Comparison of ENCODE assay signal across 12 mouse cellular contexts in the genomic region with DNA sequence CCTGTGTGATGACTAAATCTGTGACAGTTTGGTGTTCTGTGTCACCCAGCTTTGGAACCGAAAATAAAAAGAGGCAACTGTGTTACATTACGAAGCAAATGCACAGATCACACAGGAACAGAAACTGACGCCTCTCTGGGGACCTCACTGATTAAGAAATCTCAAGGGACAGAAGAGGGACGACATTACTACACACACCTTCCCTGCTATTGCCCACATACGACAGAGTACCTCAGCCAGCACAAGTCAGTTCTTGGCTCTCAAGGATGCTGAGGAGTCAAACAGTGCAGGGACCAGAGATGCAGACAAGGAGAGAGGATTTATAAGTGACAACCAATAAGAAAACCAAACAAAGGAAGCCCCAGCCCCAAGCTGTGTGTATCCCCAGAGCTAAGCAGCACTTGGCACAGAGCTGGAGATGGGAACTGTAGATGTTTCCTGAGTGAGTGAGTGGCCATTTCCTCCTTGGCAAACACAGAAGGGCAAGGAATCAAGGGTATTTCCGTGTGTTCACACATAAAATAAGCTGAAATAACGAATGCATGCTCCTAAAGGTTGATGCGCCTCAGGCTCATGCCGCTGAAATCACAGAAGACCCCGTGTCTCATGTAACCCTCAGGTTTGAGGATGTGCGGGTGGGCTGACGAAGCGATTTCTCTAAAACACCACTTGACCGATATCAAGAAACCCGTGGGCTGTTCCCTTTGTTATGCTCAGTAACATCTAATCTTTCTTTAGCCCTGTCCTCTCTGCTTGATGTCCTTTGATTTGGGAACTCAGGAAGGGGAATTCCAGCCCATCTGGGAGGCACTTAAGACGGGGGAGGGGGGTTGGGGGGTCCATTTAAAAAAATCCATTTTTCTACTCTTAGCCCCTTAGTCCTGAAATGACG. TPM values are rescaled to one million over a fixed set of nuclear protein-coding genes. Genes with fewer than 3 reads are reported as not detected.
A peak's percentile ranks its signal among the peaks of the same experiment; 100 is the strongest.
DNase-seq lines count a peak whose midpoint lies in the region; ATAC-seq and TF ChIP-seq lines count a peak whose summit lies in the region.
"Had no signal": no experiment of that assay in that cellular context is flagged by ENCODE, and none has a peak within 500 bp of the region (broad histone marks: within the 10 kb centered on the region; RNA-seq: fewer than 3 reads in every experiment).

No protein-coding gene starts in this region.

- 43% methylated on average over 17 of the region's 17 CpGs for WGBS in liver, postnatal 0 days (ENCODE audit: insufficient replicate concordance)
- 44% methylated on average over 17 of the region's 17 CpGs for WGBS in lung, postnatal 0 days

- H3K4me2 ChIP-seq in liver, postnatal 0 days (ENCODE audit: low read depth, low read length) = peak overlapping the region; percentile 39
- no peak overlapping the region for H3K4me2 ChIP-seq in lung, postnatal 0 days (replicated peaks; ENCODE audit: low read depth, low read length)
- H3K4me2 ChIP-seq: liver, embryonic 15.5 days had no signal

- H3K4me1 ChIP-seq in liver, postnatal 0 days (ENCODE audit: insufficient read depth) = peaks cover 9% of the 10 kb centered on the region
- H3K4me1 ChIP-seq in lung, postnatal 0 days (ENCODE audit: insufficient read depth, low read depth, low read length) = no peaks in the 10 kb centered on the region; the same call in 1 of the 2 replicates

- H3K27me3 ChIP-seq in liver, postnatal 0 days (ENCODE audit: insufficient read depth, low read length) = no peaks in the 10 kb centered on the region
- H3K27me3 ChIP-seq in lung, postnatal 0 days (replicated peaks; ENCODE audit: insufficient read depth, low read length) = no peaks in the 10 kb centered on the region
- H3K27me3 ChIP-seq: liver, embryonic 15.5 days had no signal

- TF ChIP-seq CTCF in liver, postnatal 0 days (IDR thresholded peaks at IDR 0.05; ENCODE audit: low read depth) = no peak
- TF ChIP-seq CTCF in lung, postnatal 0 days (IDR thresholded peaks at IDR 0.05) = no peak

- intact Hi-C loops in left cerebral cortex, postnatal 10 days (cut with DNase I) = loop anchor here (10.0 kb wide), 1 partner anchor 440 kb away; no protein-coding TSS in a partner anchor

- 0 out of 2 replicates have a peak, but pooled peaks cover 3% of the 10 kb centered on the region for H3K9me3 ChIP-seq in liver, postnatal 0 days (ENCODE audit: low read length)
- no peaks in the 10 kb centered on the region for H3K9me3 ChIP-seq in lung, postnatal 0 days (ENCODE audit: low read length)
- H3K9me3 ChIP-seq: liver, embryonic 15.5 days had no signal

- TF ChIP-seq EP300 in liver, postnatal 0 days (IDR thresholded peaks at IDR 0.05; ENCODE audit: low read depth) = no peak
- peak; percentile 84 for TF ChIP-seq EP300 in lung, postnatal 0 days (IDR thresholded peaks at IDR 0.05)

- peak; percentile 29; the same call in 1 of the 2 replicates for ATAC-seq in liver, postnatal 0 days
- ATAC-seq in common myeloid progenitor, adult 5-6 weeks (replicated peaks; ENCODE audit: low read depth, poor library complexity, severe bottlenecking) = peak; percentile 60
- ATAC-seq in lung, postnatal 0 days = peak; percentile 83

- no peak for DNase-seq in liver, postnatal 0 days
- no peak for DNase-seq in liver
- DNase-seq in lung, postnatal 0 days (ENCODE audit: low spot score) = peak; percentile 59
- DNase-seq in retina, embryonic 14.5 days (ENCODE audit: low spot score) = no peak
- no peak for DNase-seq in left cerebral cortex, postnatal 10 days (ENCODE audit: extremely low spot score in 1 of 2, low spot score in 2 of 2)
- no peak for DNase-seq in left cerebral cortex, adult 18-20 months (ENCODE audit: low spot score in 2 of 2)
- DNase-seq: thymus, adult 18-20 months had no signal

- no peaks in the 10 kb centered on the region for H3K36me3 ChIP-seq in liver, postnatal 0 days (replicated peaks; ENCODE audit: insufficient read depth, low read length)
- no peaks in the 10 kb centered on the region for H3K36me3 ChIP-seq in lung, postnatal 0 days (ENCODE audit: insufficient read depth, low read length)
- H3K36me3 ChIP-seq: liver, embryonic 15.5 days had no signal

- H3K27ac ChIP-seq in liver, postnatal 0 days (ENCODE audit: low read depth) = peak overlapping the region; percentile 69
- H3K27ac ChIP-seq in lung, postnatal 0 days (ENCODE audit: low read length) = peak overlapping the region; percentile 69
- H3K27ac ChIP-seq: liver, embryonic 15.5 days had no signal

- no peak overlapping the region for H3K9ac ChIP-seq in liver, postnatal 0 days (replicated peaks)
- H3K9ac ChIP-seq in lung, postnatal 0 days (replicated peaks; ENCODE audit: low read depth) = no peak overlapping the region
- H3K9ac ChIP-seq: liver, embryonic 15.5 days had no signal

- H3K4me3 ChIP-seq in liver, postnatal 0 days (ENCODE audit: low read depth, low read length) = no peak overlapping the region
- no peak overlapping the region for H3K4me3 ChIP-seq in lung, postnatal 0 days (ENCODE audit: low read depth, low read length)
- H3K4me3 ChIP-seq: liver, embryonic 15.5 days had no signal

RNA-seq across cellular contexts. Expression of a gene that starts 25.1 kb away (rescaled TPM):
- 5.3 and 5.4 TPM in 2 replicates for polyA plus RNA-seq in liver, postnatal 0 days (2015; fragmentation: Nextera tagmentation; extraction: Ambion mirVana)
- 22.2 and 28.6 TPM in 2 replicates for total RNA-seq in common myeloid progenitor, adult 5-6 weeks (2017)
- polyA plus RNA-seq in lung, postnatal 0 days (2015; fragmentation: Nextera tagmentation; extraction: Ambion mirVana) = 17.3 and 21.6 TPM in 2 replicates
- 10 to 100 TPM; 59.0 to 63.1 TPM for total RNA-seq in left cerebral cortex, postnatal 10 days (2021)
- 10 to 100 TPM; 66.8 to 67.1 TPM for total RNA-seq in left cerebral cortex, adult 18-20 months (2021)

RNA-seq across cellular contexts. Expression of a gene that starts 25.1 kb away (rescaled TPM):
- polyA plus RNA-seq in liver, postnatal 0 days (2015; fragmentation: Nextera tagmentation; extraction: Ambion mirVana) = 65.3 and 66.6 TPM in 2 replicates
- total RNA-seq in common myeloid progenitor, adult 5-6 weeks (2017) = 52.3 and 61.7 TPM in 2 replicates
- polyA plus RNA-seq in lung, postnatal 0 days (2015; fragmentation: Nextera tagmentation; extraction: Ambion mirVana) = 57.7 and 61.4 TPM in 2 replicates
- total RNA-seq in left cerebral cortex, postnatal 10 days (2021) = 10 to 100 TPM; 27.7 to 33.5 TPM
- total RNA-seq in left cerebral cortex, adult 18-20 months (2021) = 10 to 100 TPM; 25.5 to 25.8 TPM

RNA-seq across cellular contexts. Expression of a gene that starts 40.7 kb away (rescaled TPM):
- polyA plus RNA-seq in liver, postnatal 0 days (2015; fragmentation: Nextera tagmentation; extraction: Ambion mirVana) = 18.5 and 20.5 TPM in 2 replicates
- total RNA-seq in common myeloid progenitor, adult 5-6 weeks (2017) = 84.7 and 98.7 TPM in 2 replicates
- 31.5 and 43.5 TPM in 2 replicates for polyA plus RNA-seq in lung, postnatal 0 days (2015; fragmentation: Nextera tagmentation; extraction: Ambion mirVana)
- 10 to 100 TPM in 1 of 2 experiments, 1 to 10 TPM in 1; 7.3 to 10.3 TPM for total RNA-seq in left cerebral cortex, postnatal 10 days (2021)
- total RNA-seq in left cerebral cortex, adult 18-20 months (2021) = 1 to 10 TPM; 6.8 to 8.5 TPM

RNA-seq across cellular contexts. Expression of a gene that starts 45.5 kb away (rescaled TPM):
- polyA plus RNA-seq in liver, postnatal 0 days (2015; fragmentation: Nextera tagmentation; extraction: Ambion mirVana) = 9.1 and 10.3 TPM in 2 replicates
- total RNA-seq in common myeloid progenitor, adult 5-6 weeks (2017) = 52.7 and 64.7 TPM in 2 replicates
- polyA plus RNA-seq in lung, postnatal 0 days (2015; fragmentation: Nextera tagmentation; extraction: Ambion mirVana) = 25.8 and 30.6 TPM in 2 replicates
- total RNA-seq in left cerebral cortex, postnatal 10 days (2021) = 10 to 100 TPM; 29.0 to 30.5 TPM
- 10 to 100 TPM; 25.1 to 27.2 TPM for total RNA-seq in left cerebral cortex, adult 18-20 months (2021)

RNA-seq across cellular contexts. Expression of a gene that starts 54.9 kb away (rescaled TPM):
- polyA plus RNA-seq in liver, postnatal 0 days (2015; fragmentation: Nextera tagmentation; extraction: Ambion mirVana) = 0.94 and 1.2 TPM in 2 replicates
- 95.7 and 103 TPM in 2 replicates for total RNA-seq in common myeloid progenitor, adult 5-6 weeks (2017)
- 0.18 TPM in 1 of 2 replicates, not detected in the other for polyA plus RNA-seq in lung, postnatal 0 days (2015; fragmentation: Nextera tagmentation; extraction: Ambion mirVana)
- total RNA-seq in left cerebral cortex, postnatal 10 days (2021) = not detected
- total RNA-seq in left cerebral cortex, adult 18-20 months (2021) = not detected
- polyA plus RNA-seq: cortical plate, adult 2 months; frontal cortex, adult 2 months; large intestine, adult 2 months had no signal

Comparison
In these comparisons a context has a peak if more than half of its experiments do, and no peak if none do; other contexts are left out.
1. ATAC-seq: peak in every context shown above with its lines; median percentile 83 in lung, postnatal 0 days; 60 in common myeloid progenitor, adult 5-6 weeks; 29 in liver, postnatal 0 days.